Mouse (Mus musculus) c-Kit-positive CD71-positive TER-119-positive erythroid progenitor cells, embryonic 14.5 days (primary cell): ENCODE data around the gene Cd37.
A peak's percentile ranks its signal among the peaks of the same experiment; 100 is the strongest.

Experiments used
- DNase-seq: peaks from one replicate; pipeline ENCODE4 v3.0.0-alpha.2; 2013; ENCODE audit warnings: low spot score

Cd37 gene

DNA sequence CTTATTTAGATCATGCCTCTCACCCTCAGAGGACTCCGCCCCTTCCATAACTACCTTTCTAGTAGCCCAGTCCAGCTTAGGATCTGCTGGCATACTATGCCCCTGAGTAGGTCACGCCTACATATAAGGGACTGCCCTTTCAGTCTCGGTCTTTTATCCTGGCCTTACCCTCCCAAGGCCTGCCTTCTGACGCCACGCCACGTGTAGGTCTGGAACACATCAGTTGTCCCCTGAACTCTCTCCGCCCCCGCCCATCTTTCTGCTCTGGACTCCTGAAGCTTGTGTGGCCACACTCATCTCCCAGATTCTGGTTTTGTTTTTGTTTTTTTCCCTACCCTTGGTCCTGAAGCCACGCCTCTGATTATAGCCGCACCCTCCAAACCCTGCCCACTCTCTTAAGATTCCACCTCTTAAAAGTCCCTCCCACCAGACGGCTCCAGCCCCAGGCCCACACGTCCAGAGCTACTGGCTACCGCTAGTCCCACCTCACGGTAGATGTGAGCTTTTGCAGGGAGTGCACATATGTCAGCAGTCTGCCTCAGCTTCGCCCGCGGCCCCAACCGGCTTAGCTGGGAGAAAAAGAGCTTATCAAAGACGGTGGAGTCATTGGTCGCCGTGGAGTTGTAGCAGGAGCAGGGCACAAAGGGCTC is 3.9 kb downstream of the Cd37 start:
- DNase-seq: no peak

GRCm38 (mm10) chr7:45234333-45234841 is 4.5 kb downstream of the Cd37 start:
- DNase-seq: no peak

- DNase-seq: no peak
These were observed 5.2 kb downstream of the Cd37 start for GRCm38 (mm10) chr7:45233580-45234332.

- DNase-seq: peak; percentile 48
These were observed 6.0 kb downstream of the Cd37 start for GRCm38 (mm10) chr7:45232716-45233465.

GRCm38 (mm10) chr7:45231941-45232340 is 7.0 kb downstream of the Cd37 start:
- DNase-seq: no peak

GRCm38 (mm10) chr7:45231192-45231591 is 7.7 kb downstream of the Cd37 start:
- DNase-seq: no peak

GRCm38 (mm10) chr7:45229459-45230203 is 9.3 kb downstream of the Cd37 start:
- DNase-seq: no peak

GRCm38 (mm10) chr7:45229046-45229445 is 9.9 kb downstream of the Cd37 start:
- DNase-seq: no peak

DNA sequence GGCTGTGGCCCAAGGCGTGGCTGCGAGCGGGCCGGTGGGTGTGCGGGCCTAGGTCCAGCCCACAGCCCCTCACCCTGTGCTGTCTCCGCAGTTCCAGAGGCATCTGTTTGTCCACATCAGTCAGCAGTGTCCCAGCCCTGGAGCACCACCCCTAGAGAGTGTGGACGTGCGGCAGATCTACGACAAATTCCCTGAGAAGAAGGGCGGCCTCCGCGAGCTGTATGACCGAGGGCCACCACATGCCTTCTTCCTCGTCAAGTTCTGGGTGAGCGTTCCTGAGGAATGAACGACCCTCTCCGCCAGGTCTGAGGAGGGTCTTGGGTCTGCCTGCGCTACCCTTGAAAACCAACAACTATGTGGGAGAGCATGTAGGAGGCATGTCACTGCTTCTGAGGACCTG is 10.4 kb downstream of the Cd37 start:
- no peak for DNase-seq

GRCm38 (mm10) chr7:45226421-45226820 is 12.5 kb downstream of the Cd37 start:
- DNase-seq: no peak

- DNase-seq: no peak
These were observed 14.1 kb downstream of the Cd37 start for GRCm38 (mm10) chr7:45224826-45225225.

- no peak for DNase-seq
These were observed 17.2 kb downstream of the Cd37 start for GRCm38 (mm10) chr7:45221680-45222079.

GRCm38 (mm10) chr7:45216442-45217183 is 22.3 kb downstream of the Cd37 start:
- no peak for DNase-seq

- no peak for DNase-seq
These were observed 23.1 kb downstream of the Cd37 start, which contains the start of gene Tead2 for GRCm38 (mm10) chr7:45215673-45216441. Gene Tead2 (plus strand): TSS chr7:45215753.

DNA sequence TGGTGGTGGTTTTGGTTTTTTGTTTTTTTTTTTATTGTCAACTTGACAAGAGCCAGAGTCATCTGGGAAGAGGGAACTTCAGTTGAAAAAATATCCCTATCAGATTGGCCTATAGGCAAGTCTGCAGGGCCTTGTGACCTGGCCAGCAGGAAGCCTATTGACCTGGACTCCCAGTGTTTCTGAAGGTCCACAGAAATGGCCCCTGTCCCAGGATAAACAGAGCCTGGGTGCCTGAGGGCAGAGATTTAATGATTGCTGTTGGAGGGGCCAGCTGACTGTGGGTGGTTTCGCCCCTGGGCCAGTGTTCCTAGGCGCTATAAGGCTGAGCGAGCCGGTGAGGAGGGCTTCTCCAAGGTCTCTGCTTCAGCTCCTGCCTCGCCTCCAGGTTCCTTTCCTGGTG is 25.2 kb downstream of the Cd37 start:
- no peak for DNase-seq

- DNase-seq: no peak
These were observed 26.6 kb downstream of the Cd37 start for GRCm38 (mm10) chr7:45212356-45212755.

GRCm38 (mm10) chr7:45211851-45212251 is 27.1 kb downstream of the Cd37 start, which contains the start of gene Dkkl1:
Gene Dkkl1 (minus strand): TSS chr7:45212147.
- peak; percentile 73 for DNase-seq

DNA sequence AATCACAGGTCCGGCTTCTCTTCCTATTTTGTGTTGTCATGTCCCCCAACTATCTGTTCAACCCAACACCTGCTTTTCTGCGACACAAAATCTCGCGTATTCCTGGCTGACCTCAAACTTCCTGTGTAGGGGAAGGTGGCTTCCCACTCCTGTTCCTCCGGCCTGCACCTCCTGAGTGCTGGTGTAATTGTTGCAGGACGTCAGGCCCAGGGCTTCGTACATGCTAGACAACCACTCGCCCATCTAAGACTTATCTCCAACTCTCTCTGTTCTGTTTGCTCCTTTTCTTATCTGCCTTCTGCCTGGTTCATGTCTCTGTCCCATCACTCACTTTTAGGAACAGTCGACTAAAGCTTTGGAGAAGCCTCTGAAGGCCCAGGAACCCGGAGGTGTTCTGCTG is 27.8 kb downstream of the Cd37 start:
- no peak for DNase-seq

DNA sequence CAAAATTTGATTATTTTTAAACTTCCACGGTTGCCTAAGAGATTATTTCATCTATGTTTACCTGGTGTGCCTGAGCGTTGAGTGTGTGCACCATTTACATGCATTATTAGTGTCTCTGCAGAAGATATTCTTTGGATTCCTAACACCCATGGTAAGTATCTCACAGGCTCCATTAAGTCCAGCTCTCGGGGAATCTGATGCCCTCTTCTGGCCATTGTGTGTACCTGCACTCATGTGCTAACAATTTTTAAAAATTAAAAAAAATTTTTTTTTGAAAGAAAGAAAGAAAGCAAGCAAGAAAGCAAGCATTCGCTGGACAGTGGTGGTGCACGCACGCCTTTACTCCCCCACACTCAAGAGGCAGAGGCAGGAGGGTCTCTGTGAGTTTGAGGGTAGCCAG is 30.7 kb downstream of the Cd37 start:
- no peak for DNase-seq

DNA sequence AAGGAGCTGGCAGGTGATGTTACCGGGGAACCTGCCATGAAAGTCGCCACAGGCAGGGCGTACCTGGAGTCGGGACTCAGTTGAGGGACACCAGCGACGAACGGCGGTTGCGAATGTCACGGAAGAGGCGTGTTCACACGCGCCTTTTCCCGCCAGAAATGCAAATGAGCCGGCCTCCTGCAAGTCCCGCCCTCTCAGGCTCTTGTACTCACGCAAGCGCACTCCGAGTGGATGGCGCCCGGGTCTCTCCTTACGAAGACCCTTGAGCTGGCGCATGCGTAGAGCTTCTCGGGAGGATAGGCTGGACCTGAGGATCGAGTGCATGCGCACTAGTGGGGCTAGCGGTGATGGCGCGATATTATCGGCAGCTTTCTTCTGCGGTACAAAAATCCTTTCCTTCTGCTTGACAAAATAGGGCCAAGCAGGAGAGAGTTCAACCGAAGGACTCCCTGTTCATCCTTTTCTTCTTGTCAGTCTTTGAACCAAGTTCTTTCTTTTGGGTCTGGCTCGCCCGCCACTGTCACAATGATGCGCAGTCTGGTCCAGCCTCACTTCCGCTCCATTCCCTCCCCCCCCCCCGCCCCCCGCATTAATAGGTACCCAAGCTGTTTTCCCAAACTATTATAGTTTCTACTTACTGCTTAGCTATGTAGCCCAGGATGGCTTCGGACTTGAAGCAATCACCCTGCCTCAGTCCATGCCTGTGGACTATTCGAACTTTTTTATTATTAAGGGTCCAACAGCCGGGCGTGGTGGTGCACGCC is 34.4 kb downstream of the Cd37 start, which contains the start of gene Ccdc155:
TSS of gene Ccdc155 (minus strand) at position 513 of the 764 bp plus-strand sequence.
- peak; percentile 88 for DNase-seq
